Mouse (Mus musculus) mature B cell (primary cell): Measurements from ENCODE around the gene Nabp2.

Experiments
- in situ Hi-C: fragments of 300-500 bp; cut with MboI; formaldehyde crosslinking; loops from 2 replicates; pipeline ENCODE4 v1.14.3; 2019

Gene Nabp2

DNA sequence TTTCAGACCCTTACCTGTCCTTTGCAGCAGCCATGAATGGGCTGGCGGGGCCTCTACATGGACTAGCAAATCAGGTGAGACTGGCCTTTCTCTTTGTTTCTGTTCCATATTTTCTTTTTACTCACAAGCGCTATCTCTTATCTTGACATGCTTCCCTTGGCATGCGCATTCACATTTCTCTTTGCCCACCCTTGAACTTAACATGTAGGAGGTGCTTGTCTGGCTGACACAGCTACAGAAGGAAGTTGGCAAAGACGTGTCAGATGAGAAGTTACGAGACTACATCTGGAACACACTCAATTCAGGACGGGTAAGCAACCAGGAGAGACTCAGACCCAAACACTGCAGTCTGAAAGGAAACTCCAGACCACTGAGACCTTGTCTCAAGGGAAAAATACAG lies 52.1 kb downstream of the Nabp2 start:
- in situ Hi-C loops = no loop called here

DNA sequence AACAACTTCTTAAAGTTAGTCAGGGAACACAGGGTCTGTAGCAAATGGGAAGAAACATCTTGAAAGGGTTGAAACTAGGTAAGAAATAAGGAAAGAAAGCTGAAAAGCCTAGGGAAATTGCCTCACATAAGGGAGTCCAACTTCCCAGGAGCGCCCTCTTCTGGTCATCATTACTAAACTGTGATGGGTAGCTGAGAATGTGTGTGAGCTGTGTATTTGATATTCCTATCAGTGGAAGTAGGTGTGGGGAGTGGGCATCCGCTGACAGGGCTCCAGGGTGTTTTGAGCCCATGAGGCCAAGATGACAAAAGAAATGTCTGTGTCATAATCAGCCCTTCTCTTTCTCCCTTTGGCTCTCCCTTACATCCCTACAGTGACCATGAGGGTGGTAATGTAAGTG lies 52.5 kb downstream of the Nabp2 start:
- in situ Hi-C loops = no loop called here
